Mouse (Mus musculus) spleen, adult 2 months (tissue): Measurements from ENCODE around the gene Rrn3. TPM values are rescaled to one million over a fixed set of nuclear protein-coding genes. Genes with fewer than 3 reads are reported as not detected.

Experiments
- DNase-seq, 2 experiments: peaks; one replicate each; pipeline versions ENCODE4 v3.0.0 to v3.0.0-alpha.2; 2012 to 2021; ENCODE audit warnings: low spot score in 2 of 2, low read depth in 1 of 2
- H3K27ac ChIP-seq: fragments of 200-500 bp; 2 replicates; pipeline ENCODE4 v1.5.1; 2012; ENCODE audit warnings: low read length, inconsistent platforms; ENCODE audit not compliant: insufficient read depth
- H3K27me3 ChIP-seq: fragments of 200-500 bp; 2 replicates; pipeline ENCODE4 v1.6.1; 2012; ENCODE audit warnings: mild to moderate bottlenecking, moderate library complexity, low read length, inconsistent platforms; ENCODE audit not compliant: control insufficient read depth, insufficient read depth
- H3K36me3 ChIP-seq: fragments of 200-500 bp; 2 replicates; pipeline ENCODE4 v1.6.1; 2012; ENCODE audit warnings: mild to moderate bottlenecking, low read length, inconsistent platforms; ENCODE audit not compliant: control insufficient read depth, insufficient read depth
- H3K4me1 ChIP-seq: fragments of 200-500 bp; 2 replicates; pipeline ENCODE4 v1.6.1; 2011; ENCODE audit warnings: inconsistent platforms; ENCODE audit not compliant: control insufficient read depth, insufficient read depth, insufficient read length
- H3K4me3 ChIP-seq: fragments of 200-500 bp; 2 replicates; pipeline ENCODE4 v1.5.1; 2011; ENCODE audit warnings: mild to moderate bottlenecking, inconsistent platforms; ENCODE audit not compliant: insufficient read depth, insufficient read length; ENCODE audit errors: extremely low read depth
- CTCF ChIP-seq: fragments of 200-500 bp; IDR thresholded peaks from 2 replicates; pipeline ENCODE4 v1.5.1; 2011; ENCODE audit warnings: mild to moderate bottlenecking, inconsistent platforms; ENCODE audit not compliant: insufficient read depth, insufficient read length, insufficient replicate concordance; ENCODE audit errors: extremely low read depth
- POLR2A ChIP-seq: fragments of 200-500 bp; IDR thresholded peaks from 2 replicates; pipeline ENCODE4 v1.6.1; 2011; ENCODE audit warnings: low read depth, low read length, inconsistent platforms
- WGBS: fragments of 180-500 bp; shearing (Covaris S2); methylation state at CpG from one replicate; pipeline ENCODE4 v1.1.7; 2018; 5-methylcytosine and 5-hydroxymethylcytosine counted together
- polyA plus RNA-seq: library from polyadenylated mRNA; depleted of rRNA; stranded (reverse); fragments of >200 nt; gene quantifications from 2 replicates; pipeline ENCODE4 v1.2.3, GENCODE M21; 2012

Rrn3 gene
- polyA plus RNA-seq, 1 experiment: 5.9 TPM

DNA sequence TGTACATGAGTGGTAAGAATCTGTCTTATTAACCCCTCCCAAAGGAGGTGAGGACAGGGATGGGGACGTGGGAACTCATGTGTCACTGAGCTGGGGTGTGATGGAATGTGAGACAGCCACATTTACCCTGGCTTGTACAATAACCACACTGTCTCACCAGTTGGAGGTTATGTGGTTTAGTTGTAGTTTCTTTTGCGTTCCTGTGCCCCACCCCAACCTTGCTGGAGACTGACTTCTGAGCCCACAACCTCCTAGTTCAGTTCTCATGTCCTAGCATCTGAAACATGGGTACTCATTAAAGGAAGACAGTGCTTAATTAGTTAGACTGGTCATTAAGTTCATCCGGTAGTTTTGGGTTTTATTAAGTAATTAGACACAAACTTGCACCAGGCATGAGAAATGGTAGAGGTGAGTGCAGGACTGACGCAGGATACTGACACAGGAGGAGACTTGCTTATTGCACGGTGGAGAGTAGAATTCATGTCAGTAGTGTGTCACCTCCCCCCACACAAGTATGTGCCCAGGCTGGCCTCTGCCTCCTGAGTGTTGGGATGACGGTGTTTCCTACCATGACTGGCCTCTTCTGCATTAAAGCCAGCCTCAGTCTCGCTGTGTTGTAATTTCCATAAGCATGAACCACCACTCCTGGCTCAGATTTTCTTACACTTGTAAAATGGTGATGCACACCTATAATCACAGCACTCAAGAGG lies 45.4 kb downstream of the Rrn3 start:
- 74% methylated on average over 7 of the region's 7 CpGs for WGBS
- no peak for DNase-seq
- TF ChIP-seq CTCF (no peak), POLR2A (no peak)
- Histone ChIP-seq H3K36me3 (peaks cover 15% of the 10 kb centered on the region), H3K4me1 (peaks cover 3% of the 10 kb centered on the region; the same call in 1 of the 2 replicates), H3K27ac (no peak overlapping the region), H3K4me3 (no peak overlapping the region), H3K27me3 (no peaks in the 10 kb centered on the region)

DNA sequence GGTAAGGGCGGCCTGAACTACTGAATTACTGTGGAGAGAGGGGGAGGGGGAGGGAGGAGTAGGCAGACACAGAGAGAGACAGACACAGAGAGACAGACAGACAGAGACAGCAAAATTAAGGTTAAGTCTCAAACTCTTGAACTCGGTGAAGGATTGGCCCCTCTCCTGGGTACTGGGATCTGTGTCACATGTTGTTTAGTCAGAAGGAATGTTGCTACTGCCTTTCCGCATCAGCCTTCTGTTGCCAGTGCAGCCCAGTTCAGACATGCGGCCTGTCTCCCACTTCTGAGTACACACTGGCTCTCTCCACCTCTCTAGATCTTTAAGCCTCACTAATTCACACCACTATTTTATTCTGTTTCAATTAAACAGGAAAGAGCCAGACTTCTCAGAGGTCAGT lies 46.0 kb downstream of the Rrn3 start:
- H3K4me3 ChIP-seq: no peak overlapping the region
- no peak overlapping the region for H3K27ac ChIP-seq
- peaks cover 17% of the 10 kb centered on the region for H3K36me3 ChIP-seq
- no peaks in the 10 kb centered on the region for H3K27me3 ChIP-seq
- DNase-seq: no peak
- H3K4me1 ChIP-seq: peaks cover 3% of the 10 kb centered on the region; the same call in 1 of the 2 replicates
- TF ChIP-seq CTCF (no peak), POLR2A (no peak)
- WGBS: 80% methylated on average over 4 of the region's 4 CpGs

DNA sequence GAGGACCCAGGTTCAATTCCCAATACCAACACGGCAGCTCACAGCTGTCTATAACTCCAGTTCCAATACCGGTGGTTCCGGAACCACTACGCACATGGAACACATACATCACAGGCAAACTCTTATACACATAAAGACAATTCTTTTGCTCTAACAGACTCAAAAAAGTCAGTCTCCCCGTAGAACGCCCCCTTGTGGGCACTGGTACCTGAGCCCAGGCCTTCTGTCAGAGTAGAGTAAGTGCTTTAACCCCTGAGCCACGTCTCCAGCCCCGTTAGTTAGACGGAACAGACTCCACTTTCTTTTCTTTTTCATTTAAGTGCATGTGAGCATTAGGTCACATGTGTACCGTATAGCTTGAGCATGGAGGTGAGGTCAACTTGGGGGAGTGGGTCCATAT lies 49.9 kb downstream of the Rrn3 start:
- no peak overlapping the region for H3K4me3 ChIP-seq
- WGBS: 93% methylated on average over 10 of the region's 10 CpGs
- no peak for TF ChIP-seq POLR2A
- TF ChIP-seq CTCF: no peak
- H3K27ac ChIP-seq: no peak overlapping the region
- no peaks in the 10 kb centered on the region for H3K27me3 ChIP-seq
- no peaks in the 10 kb centered on the region for H3K4me1 ChIP-seq
- peaks cover 41% of the 10 kb centered on the region for H3K36me3 ChIP-seq
- no peak for DNase-seq

DNA sequence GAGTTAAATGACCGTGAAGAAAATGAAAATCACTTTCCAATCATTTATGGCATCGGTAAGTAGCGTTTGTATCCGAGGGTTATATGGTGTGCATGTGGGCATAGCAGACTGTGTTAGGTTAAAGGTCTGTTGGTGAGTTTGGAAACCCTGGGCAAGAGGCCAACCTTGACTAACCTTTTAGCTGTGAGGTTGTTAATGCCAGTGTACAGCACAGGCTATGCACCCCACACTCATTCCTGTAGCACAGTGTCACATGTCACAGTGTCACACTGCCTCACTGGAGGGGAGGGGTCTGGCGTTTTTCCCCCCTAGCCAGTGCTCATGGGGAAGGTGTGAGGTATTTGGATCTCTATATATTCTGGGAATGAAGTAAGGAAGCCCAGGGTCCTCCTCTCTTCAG lies 51.1 kb downstream of the Rrn3 start:
- WGBS: 86% methylated on average over 5 of the region's 5 CpGs
- no peak for DNase-seq
- Histone ChIP-seq H3K4me3 (no peak overlapping the region), H3K36me3 (peaks cover 49% of the 10 kb centered on the region), H3K27me3 (no peaks in the 10 kb centered on the region), H3K27ac (no peak overlapping the region), H3K4me1 (no peaks in the 10 kb centered on the region)
- TF ChIP-seq CTCF (no peak), POLR2A (no peak)

DNA sequence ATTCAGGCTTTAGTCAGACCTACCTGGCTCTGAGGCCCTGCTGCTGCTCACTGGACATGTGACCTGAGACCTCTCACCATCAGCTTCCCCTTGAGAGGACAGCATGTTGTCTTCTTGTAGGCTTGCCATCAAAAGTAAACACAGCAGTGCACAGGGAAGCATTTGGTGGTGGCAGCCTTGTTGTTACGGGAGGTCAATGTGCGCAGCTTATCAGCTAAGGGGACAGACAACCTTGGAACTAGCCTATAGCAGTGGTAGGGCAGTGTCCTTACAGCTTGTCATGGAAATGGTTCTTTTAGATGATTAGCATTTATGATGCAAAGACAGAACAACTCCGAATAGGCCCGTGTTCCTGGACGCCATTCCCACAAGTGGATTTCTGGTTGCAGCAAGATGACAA lies 53.9 kb downstream of the Rrn3 start:
- Histone ChIP-seq H3K4me3 (no peak overlapping the region), H3K27me3 (no peaks in the 10 kb centered on the region), H3K4me1 (no peaks in the 10 kb centered on the region), H3K27ac (no peak overlapping the region), H3K36me3 (peaks cover 60% of the 10 kb centered on the region)
- TF ChIP-seq POLR2A (no peak), CTCF (no peak)
- WGBS: 96% methylated on average over 5 of the region's 5 CpGs
- no peak for DNase-seq

DNA sequence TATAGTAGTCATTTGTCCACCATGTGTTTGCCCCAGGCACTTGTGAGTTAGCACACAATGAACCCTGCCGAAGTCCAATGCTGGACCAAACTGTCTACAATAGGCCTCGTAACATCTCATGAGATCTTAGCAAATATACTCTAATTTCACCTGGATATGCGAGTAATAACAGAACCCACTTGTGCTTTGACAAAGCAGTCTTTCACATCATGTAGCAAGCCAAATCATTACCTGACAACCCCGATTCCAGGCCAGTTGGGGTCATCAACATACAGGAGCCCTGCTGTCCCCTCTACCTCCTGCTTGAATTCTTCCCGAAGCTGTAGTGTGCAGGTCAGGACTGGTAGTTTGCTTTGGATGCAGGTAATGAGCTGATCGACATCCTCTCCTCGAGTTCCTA lies 59.5 kb downstream of the Rrn3 start:
- no peak overlapping the region for H3K27ac ChIP-seq
- TF ChIP-seq POLR2A (no peak), CTCF (no peak)
- 92% methylated on average over 7 of the region's 7 CpGs for WGBS
- no peaks in the 10 kb centered on the region for H3K4me1 ChIP-seq
- no peaks in the 10 kb centered on the region for H3K27me3 ChIP-seq
- DNase-seq: no peak
- peaks cover 48% of the 10 kb centered on the region for H3K36me3 ChIP-seq
- H3K4me3 ChIP-seq: no peak overlapping the region

DNA sequence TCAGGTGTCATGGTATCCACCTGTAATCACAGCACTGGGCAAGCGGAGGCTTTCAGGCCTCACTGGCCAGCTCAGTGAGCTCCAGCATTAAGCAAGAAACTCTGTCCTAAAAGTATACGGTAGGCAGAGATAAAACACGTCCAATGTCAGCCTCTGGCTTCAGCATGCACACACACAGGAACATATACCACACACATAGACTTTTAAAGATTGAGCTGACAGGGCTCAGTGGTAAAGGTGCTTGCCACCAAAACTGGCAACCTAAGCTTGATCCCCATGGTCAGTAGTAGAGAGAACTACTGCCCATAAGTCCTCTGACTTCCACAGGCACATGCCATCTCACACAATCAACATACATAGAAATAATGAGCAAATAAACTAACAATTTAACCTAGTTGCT lies 60.4 kb downstream of the Rrn3 start:
- WGBS: 97% methylated on average over 3 of the region's 3 CpGs
- no peak for DNase-seq
- Histone ChIP-seq H3K4me1 (no peaks in the 10 kb centered on the region), H3K36me3 (peaks cover 46% of the 10 kb centered on the region), H3K27me3 (no peaks in the 10 kb centered on the region), H3K4me3 (no peak overlapping the region), H3K27ac (no peak overlapping the region)
- TF ChIP-seq CTCF: no peak
- TF ChIP-seq POLR2A: no peak
